Mouse (Mus musculus) adrenal gland, postnatal 36 days (tissue): ENCODE measurements around the gene Vmn2r12. TPM values are rescaled to one million over a fixed set of nuclear protein-coding genes. Genes with fewer than 3 reads are reported as not detected.
"Not testable (repeated sequence)": the region's sequence is repeated elsewhere in the genome, so short reads cannot be mapped to it uniquely, and the experiment has no call there.

Source experiments
- DNase-seq, 2 experiments: peaks; one replicate each; pipeline ENCODE4 v3.0.0; 2021; ENCODE audit warnings: mixed read lengths in 1 of 2
- long read RNA-seq, 2 experiments: library from polyadenylated mRNA; stranded (forward); transcript quantifications; one replicate each; pipeline ENCODE4 v2.0.0; 2021; ENCODE audit warnings: borderline sequencing depth in 2 of 2
- total RNA-seq, 2 experiments: library from RNA; stranded (reverse); gene quantifications; 2 replicates each; pipeline ENCODE4 v1.2.3; 2021

Vmn2r12 gene
- not detected for total RNA-seq
- long read RNA-seq, experiment 1: 0 reads
- long read RNA-seq, experiment 2: 0 reads

DNA sequence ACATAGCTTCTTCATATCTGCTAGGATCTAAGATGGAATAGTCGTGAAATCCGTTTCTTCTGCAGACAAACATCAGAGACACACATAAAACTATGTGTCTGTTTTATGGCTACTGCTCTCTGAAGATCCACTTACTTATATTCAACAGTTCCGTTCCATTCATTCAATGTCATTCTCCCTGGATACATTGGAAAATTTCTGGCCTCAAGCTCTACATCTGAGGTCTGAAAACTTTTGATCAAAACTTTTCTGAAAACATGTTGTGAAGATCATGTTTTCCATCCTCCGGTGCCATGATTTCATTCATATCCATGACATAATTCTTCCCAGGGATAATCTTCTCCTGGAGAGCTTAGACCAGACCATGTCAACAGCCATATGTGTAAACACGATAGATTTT, at the start of gene Vmn2r12:
TSS of gene Vmn2r12 (minus strand) at position 101 of the 400 bp plus-strand sequence.
- DNase-seq: not testable (repeated sequence)

DNA sequence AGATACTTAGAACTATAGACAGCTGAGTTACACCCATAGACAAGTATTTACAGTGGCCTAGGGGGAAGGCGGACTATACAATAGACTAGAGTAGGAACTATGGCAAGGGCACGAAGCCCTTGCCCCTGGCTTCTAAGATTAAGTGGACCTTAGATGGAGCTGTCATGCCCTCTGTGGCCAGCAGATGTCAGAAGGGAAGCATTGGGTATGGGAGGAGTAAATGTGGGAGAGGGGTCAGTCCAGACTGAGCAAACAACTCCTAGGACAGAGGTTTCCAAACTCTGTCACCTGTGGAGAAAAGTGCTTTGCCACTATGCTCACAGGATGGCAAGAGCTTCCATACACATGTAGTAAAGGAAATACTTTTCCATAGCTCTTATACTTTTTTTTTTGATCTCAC, 41.8 kb upstream of the Vmn2r12 start:
- peak; percentile 31 to 45 for DNase-seq

DNA sequence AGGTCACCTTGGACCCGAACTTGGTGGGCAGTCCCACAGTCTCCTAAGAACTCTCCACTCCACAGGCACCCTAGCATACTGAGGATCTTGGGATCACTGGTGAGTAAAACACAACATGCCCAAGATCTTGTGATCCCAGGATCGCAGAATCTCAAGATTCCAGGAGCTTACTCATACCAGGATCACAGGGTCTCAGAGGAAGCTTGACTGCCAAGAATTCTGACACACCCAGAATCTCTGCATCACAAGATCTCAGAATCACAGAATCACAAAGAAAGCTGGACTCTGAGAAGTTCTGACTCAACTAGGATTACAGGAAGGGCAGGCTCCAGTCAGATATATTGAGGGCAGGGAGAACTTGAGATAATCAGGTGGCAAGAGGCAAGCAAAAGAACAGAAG, 39.0 kb upstream of the Vmn2r12 start:
- no peak for DNase-seq

DNA sequence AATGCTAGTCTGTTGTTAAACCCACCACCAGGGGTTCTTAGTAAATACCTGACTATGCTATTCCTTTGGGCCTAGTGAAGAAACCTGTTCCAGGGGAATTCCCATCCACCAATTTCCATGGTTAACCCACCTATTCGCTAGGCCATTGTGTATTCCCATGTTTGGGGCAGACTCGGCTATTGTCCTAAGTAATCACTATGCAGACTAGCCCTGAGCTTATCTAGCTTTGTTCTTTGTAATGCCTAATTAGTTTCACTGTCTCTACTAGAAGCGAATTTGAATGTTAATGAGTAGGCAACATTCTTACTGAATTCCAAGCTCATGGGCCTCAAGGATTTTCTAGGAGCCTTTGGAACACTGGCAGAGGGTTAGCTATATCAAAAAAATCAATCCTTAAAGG, 1.3 kb downstream of the Vmn2r12 start:
- not testable (repeated sequence) for DNase-seq

DNA sequence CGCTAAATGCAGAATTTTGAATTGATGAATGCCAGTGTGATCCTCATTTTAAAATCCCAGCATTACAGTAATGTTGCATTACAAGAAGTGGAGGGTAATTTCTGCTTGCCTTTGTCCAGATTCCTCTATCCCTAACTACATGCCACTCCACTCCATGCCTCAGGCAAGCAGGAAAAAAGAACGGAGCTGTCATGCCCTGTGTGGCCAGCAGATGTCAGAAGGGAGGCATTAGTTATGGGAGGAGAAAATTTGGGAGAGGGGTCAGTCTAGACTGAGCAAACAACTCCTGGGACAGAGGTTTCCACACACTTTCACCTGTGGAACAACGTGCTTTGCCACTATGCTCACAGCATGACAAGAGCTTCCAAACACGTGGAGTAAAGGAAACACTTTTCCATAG, 25.7 kb downstream of the Vmn2r12 start:
- DNase-seq: peak in 1 of 2 experiments; percentile 1

DNA sequence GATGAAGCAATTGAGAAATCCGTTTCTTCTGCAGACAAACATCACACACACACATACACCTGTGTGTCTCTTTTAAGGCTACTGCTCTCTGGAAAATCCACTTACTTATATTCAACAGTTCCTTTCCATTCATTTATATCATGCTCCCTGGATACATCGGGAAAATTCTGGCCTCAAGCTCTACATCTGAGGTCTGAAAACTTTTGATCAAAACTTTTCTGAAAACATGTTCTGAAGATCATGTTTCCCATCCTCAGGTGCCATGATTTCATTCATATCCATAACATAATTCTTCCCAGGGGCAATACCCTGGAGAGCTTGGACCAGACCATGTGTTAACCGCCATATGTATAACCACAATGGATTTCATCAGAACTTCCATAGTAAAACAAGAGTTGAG, 38.3 kb downstream of the Vmn2r12 start, which contains the start of gene Vmn2r11:
TSS of gene Vmn2r11 (minus strand) at position 101 of the 400 bp plus-strand sequence.
- not testable (repeated sequence) for DNase-seq

DNA sequence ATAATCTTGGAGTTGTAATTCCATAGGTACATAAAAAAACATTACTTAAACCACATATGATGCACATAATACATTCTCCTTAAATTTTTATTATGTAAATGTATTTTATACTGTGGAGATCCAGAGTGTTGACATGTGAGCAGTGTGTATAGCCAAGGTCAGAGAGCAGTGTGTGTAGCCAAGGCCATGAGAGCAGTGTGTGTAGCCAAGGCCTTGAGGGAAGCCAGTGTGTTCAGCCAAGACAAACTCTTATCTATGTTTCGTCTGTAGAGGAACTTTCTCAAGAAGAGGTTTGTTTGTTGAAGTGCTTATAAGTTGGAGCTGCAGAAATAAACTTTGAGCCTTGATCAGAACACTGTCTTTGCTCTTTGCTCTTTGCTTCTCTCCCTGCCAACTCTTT, 42.5 kb downstream of the Vmn2r12 start:
- DNase-seq: peak; percentile 34 to 39

Other genes starting within 250 kb of the Vmn2r12 start
- gene Vmn2r9, start 245.3 kb downstream of the Vmn2r12 start, total RNA-seq: not detected
- not detected for gene Vmn2r10, start 91.4 kb downstream of the Vmn2r12 start, total RNA-seq
- not detected for gene Vmn2r11, start 38.4 kb downstream of the Vmn2r12 start, total RNA-seq
- gene Vmn2r13, start 94.2 kb upstream of the Vmn2r12 start, total RNA-seq: under 1 TPM in 1 of 2 experiments, not detected in 1; 0.16 TPM
- gene Vmn2r14, start 126.8 kb upstream of the Vmn2r12 start, total RNA-seq: under 1 TPM in 1 of 2 experiments, not detected in 1; 0.07 TPM
- not detected for gene Vmn2r15, start 199.7 kb upstream of the Vmn2r12 start, total RNA-seq
- not detected for gene Vmn2r16, start 232.2 kb upstream of the Vmn2r12 start, total RNA-seq